Mouse (Mus musculus): Measurements from ENCODE around the gene Tctex1d1. TPM values are rescaled to one million over a fixed set of nuclear protein-coding genes. Genes with fewer than 3 reads are reported as not detected.

The Tctex1d1 gene
- total RNA-seq (2021) = not detected

DNA sequence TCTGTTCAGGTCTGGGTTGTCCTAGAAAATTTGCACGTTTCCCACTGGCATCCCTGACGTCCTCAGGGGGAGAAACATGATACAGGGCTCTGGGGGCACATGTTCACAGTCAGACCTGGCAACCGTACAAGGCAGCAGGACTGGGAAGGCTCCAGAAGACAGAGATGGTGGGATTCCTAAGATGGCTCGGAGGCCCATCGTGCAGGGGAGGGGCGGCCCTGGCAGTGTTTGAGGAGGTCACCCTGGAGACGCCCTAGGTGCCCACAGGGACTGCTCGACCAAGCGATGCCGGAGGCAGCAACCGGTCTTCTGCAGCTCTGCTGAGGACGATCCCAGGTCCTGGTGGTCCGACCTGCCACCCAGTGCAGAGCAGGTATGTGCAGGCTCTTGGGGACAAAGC, at the start of gene Tctex1d1:
Gene Tctex1d1 (plus strand): TSS at position 167 of the 400 bp plus-strand sequence.
- DNase-seq (ENCODE audit: low spot score) = no peak
- intact Hi-C loops (cut with DNase I) = no loop called here

DNA sequence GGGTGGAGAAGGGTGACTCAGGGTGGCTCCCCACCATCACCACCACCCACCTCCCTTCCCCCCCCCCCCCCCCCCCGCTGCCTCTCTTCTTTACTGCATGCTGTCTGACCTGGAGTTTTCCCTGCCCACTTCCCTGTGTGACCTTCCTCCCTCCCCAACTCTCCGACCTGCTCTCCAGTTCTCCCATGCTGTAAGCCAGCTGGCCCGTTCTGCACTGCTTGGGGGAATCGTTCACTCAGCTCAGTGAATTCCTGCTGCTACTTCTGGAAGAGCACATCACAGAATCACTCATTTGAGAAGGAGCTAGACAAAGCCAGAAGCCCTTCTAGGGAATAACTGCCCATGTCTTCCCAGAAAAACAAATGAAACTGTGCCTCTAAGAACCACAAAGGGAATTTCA, 48.9 kb upstream of the Tctex1d1 start:
- DNase-seq (ENCODE audit: low spot score) = no peak
- intact Hi-C loops (cut with DNase I) = no loop called here

DNA sequence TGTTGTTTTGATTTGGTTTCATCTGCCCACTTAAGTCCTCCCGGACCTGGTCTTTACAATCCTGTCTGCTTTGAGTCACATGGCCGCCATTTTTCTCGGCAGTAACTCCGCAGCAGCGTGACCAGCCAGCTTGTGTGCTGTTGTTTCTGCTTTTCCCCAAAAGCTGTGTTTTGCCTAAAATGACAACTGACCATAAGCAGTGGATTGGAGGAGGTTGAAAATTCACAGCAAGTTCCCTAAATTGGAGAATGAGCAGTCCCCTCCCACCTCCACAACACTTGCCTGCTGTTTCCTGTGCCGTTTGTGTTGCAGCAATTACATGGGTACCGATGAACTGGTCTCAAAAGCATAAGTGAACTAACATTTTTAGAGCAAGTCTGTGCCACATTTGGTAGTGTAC, 47.7 kb upstream of the Tctex1d1 start:
- DNase-seq (ENCODE audit: low spot score) = no peak
- intact Hi-C loops (cut with DNase I) = no loop called here

DNA sequence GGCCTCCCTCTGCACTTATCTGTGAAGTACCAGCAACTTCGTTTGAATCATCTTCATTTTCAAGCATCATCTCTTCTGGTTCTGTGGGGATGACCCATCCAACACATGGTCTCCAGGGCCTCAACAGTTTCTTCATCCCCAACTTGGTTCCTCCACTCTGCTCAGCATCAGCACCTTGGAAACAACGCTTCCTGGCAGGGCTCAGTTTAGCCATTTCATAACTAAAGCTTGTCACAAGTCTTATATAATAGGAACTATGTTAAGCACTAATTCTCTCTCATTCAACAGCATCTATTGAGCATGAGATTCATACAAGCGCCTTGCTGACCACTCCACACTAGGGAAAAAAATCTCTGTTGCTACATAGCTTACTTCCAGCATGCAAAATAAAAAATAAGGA, 38.1 kb upstream of the Tctex1d1 start:
- intact Hi-C loops (cut with DNase I) = no loop called here
- no peak for DNase-seq (ENCODE audit: low spot score)

DNA sequence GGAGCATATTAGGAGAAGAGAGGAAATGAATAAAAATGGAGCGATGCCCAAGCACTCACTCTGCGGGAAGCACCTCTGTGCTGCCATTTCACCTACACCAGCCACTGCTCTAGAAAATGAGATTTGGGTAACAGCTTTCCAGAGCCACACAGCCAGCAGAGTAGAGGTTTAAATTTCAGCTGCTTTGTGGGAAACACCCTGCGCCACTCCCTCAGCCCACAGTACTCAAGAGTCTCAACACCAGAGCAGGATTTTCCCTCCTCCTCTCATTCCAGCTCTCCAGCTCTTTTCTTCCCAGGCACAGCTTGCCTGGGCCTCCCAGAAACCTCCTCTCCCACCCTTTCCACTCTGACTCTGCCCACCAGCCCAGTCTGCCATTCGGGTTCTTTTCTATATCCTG, 37.7 kb upstream of the Tctex1d1 start:
- intact Hi-C loops (cut with DNase I) = no loop called here
- DNase-seq (ENCODE audit: low spot score) = no peak

DNA sequence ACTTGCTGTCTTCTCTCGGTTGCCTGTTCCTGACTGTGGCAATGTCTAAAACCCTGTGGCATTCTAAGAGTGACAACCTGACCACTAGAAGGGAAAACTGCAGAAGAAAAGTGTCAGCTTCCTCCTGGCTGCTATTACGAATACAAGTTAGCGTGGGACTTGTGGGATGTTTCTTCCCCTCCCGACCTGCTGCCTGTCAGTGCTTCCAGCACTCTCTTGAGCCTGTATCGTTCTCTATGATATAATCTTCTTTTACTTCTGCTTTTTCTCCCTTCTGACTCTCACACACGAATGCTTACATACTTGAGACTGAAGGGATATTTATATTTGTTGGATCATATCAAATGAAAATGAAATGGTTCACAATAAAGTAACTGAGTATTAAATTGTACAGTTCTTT, 34.1 kb upstream of the Tctex1d1 start:
- DNase-seq (ENCODE audit: low spot score) = no peak
- intact Hi-C loops (cut with DNase I) = no loop called here

DNA sequence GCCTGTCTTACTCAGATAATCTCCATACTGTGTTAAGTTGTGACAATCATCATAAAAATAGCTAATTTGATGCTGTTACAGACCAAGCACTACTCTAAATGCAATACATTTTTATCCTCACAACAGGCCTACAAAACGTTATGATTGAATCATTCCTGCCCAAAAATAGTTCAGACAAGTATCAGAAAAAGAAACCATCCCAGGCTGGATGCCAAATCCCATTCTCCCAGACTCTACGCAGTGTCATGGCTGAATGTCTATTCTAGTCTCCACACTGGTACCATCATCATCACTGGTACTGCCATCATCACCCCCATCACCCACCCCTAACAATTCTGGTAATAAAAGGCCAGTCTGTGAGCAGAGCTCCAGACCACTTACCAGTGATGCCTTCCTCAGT, 25.9 kb upstream of the Tctex1d1 start:
- intact Hi-C loops (cut with DNase I) = no loop called here
- DNase-seq (ENCODE audit: low spot score) = no peak

DNA sequence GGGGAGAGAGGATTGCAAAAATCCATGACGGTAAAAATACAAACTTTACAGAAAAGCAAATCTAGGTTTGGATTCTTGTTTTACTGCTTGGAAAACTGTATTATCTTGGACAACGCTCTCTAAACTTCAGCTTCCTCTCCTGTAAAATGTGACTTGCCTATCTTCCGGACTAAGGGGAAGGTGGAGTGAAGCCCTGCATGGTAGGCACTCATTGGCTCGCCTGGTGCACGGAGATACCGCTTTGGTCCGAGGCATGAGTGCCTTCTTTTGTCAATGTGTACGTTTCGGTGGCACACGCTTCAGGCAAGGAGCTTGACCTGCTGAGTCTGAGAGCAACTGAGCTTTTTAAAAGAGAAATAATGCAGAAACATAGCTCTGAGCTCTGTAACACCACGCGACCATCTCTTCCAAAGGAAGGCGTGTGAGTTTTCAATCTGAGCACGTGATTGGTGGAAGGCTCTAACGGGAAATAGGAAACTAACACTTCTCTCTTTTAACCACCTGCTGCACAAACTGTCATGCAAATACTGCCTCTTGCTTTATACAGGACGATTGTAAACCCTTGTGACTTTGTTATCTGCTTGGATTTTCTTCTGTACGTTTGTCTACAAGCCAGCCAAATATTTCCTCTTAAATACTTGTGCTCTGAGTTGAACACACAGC, 23.0 kb upstream of the Tctex1d1 start:
- intact Hi-C loops (cut with DNase I) = no loop called here
- DNase-seq (ENCODE audit: low spot score) = no peak

DNA sequence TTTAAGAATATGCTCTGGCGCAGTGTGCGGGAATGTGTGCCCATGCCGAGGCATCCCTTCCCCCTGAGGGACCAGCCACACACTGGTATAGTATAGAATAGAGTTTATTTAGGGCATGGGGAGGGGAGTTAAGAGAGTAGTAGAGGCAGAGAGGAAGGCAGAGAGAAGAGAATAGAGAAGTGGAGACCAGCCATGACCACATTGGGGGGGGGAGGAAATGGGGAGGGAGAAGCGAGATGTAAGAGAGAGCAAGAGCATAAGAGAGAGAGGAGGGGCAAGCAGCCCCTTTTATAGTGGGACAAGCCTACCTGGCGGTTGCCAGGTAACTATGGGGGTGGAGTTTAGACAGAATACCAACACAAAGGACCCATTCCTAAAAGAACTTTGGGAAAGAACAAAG, 19.0 kb upstream of the Tctex1d1 start:
- intact Hi-C loops (cut with DNase I) = no loop called here
- no peak for DNase-seq (ENCODE audit: low spot score)

DNA sequence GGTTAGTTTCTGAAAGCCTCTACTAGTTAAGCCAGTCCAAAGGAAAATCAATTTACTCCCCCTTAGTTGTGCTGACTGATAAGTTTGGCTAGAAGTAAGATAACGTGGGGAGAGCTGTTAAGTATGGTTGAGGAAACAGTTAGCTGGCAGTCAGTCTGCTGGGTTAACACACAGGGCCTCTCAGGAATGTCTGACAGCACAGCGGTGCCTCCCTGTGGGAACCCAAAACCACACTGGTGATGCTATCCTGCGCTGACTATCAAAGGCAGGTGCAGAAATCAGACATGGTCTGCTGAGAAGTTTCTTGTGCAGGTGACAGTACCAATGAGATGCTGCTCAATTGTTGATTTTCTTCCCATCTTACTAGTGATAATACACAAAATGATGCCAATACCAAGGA, 14.2 kb upstream of the Tctex1d1 start:
- intact Hi-C loops (cut with DNase I) = no loop called here
- DNase-seq (ENCODE audit: low spot score) = no peak

DNA sequence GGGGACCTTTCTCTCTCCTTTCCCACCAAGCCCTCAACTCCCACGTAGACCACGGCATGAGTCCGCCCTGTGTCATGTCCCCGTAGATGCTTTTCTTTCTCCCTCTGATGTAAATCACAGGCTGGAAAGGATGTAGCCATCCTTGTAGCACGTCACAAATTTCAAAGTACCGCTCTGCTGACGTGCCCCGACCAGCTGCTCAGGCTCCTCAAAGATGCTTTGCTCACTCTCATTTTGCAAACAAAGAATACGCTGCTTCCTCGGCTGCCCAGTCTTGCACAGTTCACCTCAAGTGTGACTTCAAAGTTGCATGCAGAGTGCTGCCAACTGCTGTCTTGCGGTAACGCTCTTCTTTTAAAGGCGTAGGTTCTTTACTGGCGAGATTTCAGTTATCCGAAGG, 10.6 kb upstream of the Tctex1d1 start:
- intact Hi-C loops (cut with DNase I) = no loop called here
- DNase-seq (ENCODE audit: low spot score) = no peak

DNA sequence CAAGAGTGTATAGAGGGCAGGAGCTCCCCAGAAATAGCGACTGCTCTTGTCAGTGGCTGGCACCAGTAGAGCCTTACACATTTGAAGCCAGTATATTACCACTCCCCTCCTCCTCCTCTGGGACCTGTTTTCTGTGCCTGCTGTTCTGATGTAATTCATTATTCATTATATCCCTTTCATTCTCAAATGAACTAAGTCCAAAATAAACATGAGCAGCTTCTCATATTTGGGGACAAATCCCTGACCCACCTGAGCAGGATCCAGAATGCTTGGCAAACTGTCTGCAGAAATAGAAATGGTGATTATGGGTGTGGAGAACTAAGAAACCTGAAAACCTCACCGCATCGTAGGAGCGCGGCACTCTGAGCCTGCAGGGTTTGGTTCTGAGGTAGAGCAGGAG, 8.8 kb upstream of the Tctex1d1 start:
- DNase-seq (ENCODE audit: low spot score) = no peak
- intact Hi-C loops (cut with DNase I) = no loop called here

DNA sequence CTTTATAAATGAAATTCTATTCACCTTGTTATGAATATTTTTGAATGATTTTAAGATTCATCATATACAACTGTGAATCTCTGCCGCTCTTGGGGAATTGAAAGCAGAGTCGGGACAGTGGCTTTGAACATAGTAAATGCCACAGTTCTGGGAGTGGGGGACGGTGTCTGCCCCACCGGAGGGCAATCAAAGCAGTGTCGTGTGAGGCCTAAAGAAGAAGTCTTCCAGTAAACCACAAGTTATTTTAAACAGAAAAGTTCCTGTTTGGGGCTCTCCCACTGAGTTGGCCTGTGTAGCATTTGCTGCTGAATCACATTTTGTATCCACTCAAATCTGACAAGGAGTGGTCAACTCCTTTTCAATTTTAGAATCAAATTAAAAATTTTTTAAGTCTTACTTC, 7.2 kb upstream of the Tctex1d1 start:
- no peak for DNase-seq (ENCODE audit: low spot score)
- intact Hi-C loops (cut with DNase I) = no loop called here

DNA sequence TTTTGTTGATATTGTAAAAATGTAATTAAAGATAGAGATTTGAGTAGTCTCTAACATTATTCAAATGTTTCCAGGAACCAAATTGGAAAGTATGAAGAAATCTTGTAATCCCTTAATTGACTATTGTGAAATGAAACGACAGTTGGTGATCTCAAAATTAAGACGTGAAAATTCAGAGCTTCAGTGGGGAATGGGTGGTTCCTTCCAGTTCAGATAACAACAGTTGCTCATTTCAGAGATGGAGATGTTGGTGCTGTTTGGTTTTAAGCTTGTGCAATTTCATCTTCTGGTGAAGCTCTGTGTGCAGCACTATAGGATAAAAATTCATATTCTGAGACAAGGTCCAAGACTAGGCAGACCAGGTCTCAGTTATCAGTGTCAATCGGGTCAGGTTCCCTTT, 6.3 kb upstream of the Tctex1d1 start:
- no peak for DNase-seq (ENCODE audit: low spot score)
- intact Hi-C loops (cut with DNase I) = no loop called here

DNA sequence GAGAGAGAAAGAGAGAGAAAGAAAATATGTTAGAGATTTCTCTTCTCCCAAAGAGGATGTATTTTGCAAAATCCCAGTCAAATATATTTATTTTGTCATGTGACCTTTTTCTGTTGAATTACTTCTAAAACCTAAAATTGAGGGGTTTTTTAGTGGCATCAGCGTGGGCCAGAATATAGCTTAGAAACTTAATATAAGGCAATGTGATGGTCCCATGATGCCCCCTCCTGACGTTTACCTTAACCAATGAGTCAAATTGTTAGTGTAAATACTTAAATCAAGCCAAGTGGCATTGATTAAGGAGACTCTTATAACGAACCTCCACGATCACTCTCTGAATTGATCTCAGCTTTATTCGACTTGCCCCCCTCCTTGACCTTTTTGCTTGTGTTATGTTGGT, 4.2 kb upstream of the Tctex1d1 start:
- intact Hi-C loops (cut with DNase I) = no loop called here
- no peak for DNase-seq (ENCODE audit: low spot score)

DNA sequence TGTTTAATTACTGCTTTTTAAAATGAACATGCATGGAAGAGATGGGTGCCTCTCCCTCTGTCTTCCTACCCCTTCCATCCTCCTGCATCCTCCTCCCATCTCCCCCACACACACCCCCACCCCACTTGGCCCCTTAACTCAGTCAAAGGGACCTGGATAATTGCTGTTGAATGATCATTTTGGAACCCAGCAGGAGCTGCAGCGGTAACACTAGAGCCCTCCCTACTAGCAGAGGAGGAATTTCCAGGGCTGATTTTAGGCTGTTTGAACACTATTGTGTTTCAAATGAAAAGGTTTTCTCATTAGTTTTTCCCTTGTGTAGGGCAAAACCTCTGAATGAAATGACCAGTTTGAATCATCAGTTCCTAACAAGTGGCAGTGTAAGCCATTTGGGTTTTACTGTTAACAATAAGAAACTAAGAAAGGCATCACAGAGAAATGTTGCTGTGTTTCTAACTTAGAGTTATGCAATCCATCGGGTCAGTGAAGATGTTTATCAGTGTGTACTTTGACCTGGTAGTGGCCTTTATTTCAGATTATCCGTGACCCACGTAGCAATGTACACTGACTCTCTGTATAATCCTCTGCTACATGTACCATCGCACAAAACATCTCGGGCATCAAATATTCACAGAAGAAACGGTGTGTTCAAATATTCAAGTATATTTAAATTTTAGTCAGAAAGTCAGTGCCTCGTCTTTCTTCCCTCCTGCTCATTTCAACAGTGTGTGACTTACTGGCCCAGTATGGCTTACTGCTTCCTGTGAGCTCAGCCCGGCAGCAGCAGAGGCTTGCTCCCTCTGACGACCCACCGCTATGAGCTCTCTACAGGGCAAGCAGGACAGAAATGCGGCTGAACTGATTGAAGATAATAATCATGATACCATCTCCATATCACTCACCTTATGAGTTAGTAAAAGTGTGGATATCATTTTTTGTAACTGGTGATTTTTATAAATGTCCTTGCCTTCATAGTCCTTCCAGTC, 1.8 kb upstream of the Tctex1d1 start:
- intact Hi-C loops (cut with DNase I) = no loop called here
- DNase-seq (ENCODE audit: low spot score) = no peak

DNA sequence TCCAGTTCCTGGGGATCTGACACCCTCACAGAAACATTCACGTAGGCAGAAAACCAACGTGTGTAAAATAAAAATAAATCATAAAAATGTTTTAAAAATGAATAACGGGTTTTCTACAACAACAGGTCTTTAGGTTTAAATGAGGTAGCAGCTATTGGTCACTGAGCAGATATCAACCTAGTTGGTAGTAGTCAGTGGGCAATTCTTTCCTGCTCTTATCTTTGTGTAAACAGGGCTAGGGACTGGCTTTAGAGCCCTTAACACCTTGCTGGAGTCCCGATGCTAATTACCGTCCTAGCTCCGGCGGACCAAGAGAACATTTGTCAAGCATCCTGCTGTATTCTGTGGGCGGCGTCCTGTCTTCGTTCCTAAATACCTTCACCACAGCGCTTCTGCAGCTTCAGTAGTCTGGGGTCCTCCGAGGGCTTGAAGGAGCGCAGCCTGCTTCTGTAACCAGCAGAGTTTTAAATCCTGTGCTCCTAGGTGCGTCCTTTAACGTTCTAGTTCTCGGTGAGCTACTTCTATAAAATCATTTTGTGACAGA, 556 bp upstream of the Tctex1d1 start:
- no peak for DNase-seq (ENCODE audit: low spot score)
- intact Hi-C loops (cut with DNase I) = no loop called here

DNA sequence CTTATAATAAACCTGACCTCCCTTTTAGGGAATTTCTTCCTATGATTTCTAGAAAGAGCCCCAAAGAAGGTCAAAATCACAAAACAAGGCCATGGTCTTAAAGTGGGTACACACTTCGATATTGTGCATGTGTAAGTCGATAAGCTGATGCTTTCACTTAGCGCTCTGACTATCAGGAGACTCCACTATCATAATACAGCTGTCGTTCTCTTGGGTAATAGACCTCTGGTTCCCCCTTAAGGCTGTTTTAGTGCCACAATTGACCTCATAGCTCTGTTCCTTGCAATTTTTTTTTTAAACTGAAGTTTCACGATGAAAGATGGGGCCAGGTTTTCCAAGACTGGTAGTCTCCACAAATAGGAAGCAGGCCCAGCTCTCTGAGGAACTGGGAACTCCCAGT, 979 bp downstream of the Tctex1d1 start:
- DNase-seq (ENCODE audit: low spot score) = no peak
- intact Hi-C loops (cut with DNase I) = no loop called here

DNA sequence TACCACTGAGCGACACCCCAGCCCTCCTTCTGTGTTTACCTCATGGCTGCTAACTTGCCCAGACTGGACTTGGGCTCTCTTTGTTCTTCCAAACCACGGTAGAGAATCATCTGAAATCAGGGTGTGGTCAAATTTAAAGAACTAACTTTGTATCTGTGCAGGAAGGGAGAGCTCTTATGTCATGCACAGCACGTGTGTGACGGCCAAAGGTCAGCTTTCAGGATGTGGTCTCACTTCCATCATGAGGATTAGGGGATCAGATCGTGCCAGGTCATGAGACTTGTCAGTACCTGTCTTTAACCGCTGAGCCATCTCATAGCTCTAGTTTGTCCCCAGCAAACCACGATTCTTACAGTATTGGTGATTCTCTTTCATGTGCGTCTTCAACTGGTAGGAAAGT, 3.3 kb downstream of the Tctex1d1 start:
- no peak for DNase-seq (ENCODE audit: low spot score)
- intact Hi-C loops (cut with DNase I) = loop anchor here (10.0 kb wide), 1 partner anchor 333 kb away; the partner anchor contains the start of gene Oma1

DNA sequence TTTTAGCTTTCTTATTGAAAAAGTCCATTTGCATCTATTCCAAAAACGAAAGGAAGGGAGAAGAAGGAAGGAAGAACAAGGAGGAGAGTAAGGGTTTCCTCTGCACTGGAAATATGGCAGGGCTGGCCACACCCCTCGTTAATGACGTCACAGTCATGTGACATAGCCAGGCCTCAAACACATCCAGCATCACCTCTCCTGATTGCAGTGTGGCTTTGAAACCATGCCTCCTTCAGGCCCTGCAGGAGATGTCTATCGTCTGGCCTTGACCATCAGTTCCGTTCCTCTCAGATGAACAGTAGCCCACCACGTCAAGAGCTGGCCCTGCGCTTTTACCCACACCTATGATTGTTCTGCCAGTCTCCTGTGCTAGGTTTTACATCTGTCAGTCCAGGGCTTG, 7.8 kb downstream of the Tctex1d1 start:
- intact Hi-C loops (cut with DNase I) = loop anchor here (5.0 to 10.0 kb wide), 2 partner anchors 329 to 361 kb away; partner anchors contain the start of gene Oma1
- DNase-seq (ENCODE audit: low spot score) = no peak

DNA sequence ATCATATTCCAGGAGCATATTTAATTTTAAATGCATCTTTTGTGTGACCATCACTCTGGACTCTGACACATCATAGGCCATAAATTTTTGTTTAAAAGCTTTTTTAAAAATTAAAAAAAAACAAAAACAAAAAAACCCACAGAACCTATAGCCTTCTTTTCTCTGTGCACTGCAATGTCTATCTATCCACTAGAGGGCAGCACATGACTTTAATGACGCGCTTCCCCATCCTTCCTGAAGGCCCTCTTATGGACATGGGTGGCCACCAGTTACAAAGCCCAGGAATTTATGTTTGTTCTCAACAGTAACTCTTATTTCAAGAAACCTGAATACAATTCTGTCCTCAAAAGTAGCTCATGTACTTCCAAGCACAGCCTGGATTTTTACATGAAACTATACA, 8.5 kb downstream of the Tctex1d1 start:
- DNase-seq (ENCODE audit: low spot score) = no peak
- intact Hi-C loops (cut with DNase I) = loop anchor here (1.0 to 10.0 kb wide), 3 partner anchors 159 to 360 kb away; partner anchors contain the start of gene Oma1

All from heart, postnatal 25 days (tissue).